Mouse (Mus musculus) cerebellum, adult 2 months (tissue): ENCODE measurements around the gene Foxp1. TPM values are rescaled to one million over a fixed set of nuclear protein-coding genes. Genes with fewer than 3 reads are reported as not detected.

Source experiments
- DNase-seq, 2 experiments: peaks; one replicate each; pipeline ENCODE4 v3.0.0; 2021
- H3K27ac ChIP-seq: fragments of 200-500 bp; 2 replicates; pipeline ENCODE4 v1.5.1; 2012; ENCODE audit warnings: low read length, control low read depth, inconsistent platforms; ENCODE audit not compliant: insufficient read depth
- H3K27me3 ChIP-seq: fragments of 200-500 bp; 2 replicates; pipeline ENCODE4 v1.6.1; 2012; ENCODE audit warnings: inconsistent platforms, mild to moderate bottlenecking, low read length, moderate library complexity; ENCODE audit not compliant: control insufficient read depth, insufficient read depth
- H3K4me1 ChIP-seq: fragments of 200-500 bp; 2 replicates; pipeline ENCODE4 v1.6.1; 2011; ENCODE audit warnings: low read length; ENCODE audit not compliant: control insufficient read depth, insufficient read depth
- H3K4me3 ChIP-seq: fragments of 200-500 bp; replicated peaks from 2 replicates; pipeline ENCODE3; 2011; ENCODE audit warnings: mild to moderate bottlenecking, low read depth, low read length, control low read depth; ENCODE audit not compliant: insufficient read depth
- CTCF ChIP-seq: fragments of 200-500 bp; IDR thresholded peaks from 2 replicates; pipeline ENCODE4 v1.5.1; 2011; ENCODE audit warnings: low read depth, mild to moderate bottlenecking, control low read depth, low read length, moderate library complexity, borderline replicate concordance; ENCODE audit not compliant: insufficient read depth
- POLR2A ChIP-seq: fragments of 200-500 bp; IDR thresholded peaks from 2 replicates; pipeline ENCODE4 v1.6.1; 2011; ENCODE audit warnings: low read length, control low read depth, borderline replicate concordance; ENCODE audit not compliant: insufficient read depth
- WGBS: fragments of 180-500 bp; shearing (Covaris S2); methylation state at CpG from one replicate; pipeline ENCODE4 v1.1.7; 2018; 5-methylcytosine and 5-hydroxymethylcytosine counted together
- polyA plus RNA-seq: library from polyadenylated mRNA; depleted of rRNA; stranded (reverse); fragments of >200 nt; gene quantifications from 2 replicates; pipeline ENCODE4 v1.2.3, GENCODE M21; 2012

The Foxp1 gene
- polyA plus RNA-seq, 1 experiment: 21.0 TPM

DNA sequence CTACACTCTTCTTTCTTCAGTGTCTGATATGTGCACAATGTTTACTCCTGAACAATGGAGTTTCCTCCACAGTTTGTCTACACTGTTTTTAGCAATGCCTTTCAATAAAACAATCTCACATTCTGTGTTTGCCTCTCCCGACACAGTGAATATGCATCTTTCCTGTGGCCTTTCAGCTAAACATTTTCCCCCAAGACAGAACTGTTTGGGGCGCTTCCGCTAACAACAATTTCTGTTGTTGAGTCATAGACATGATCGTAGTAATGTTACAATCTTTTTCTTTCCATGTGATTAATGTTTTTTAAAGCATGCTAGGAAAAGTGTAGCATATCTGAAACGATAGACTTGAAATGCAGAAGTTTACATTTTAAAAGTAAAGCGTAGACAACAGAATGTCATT lies 194.4 kb downstream of the Foxp1 start:
- 94% methylated on average over 6 of the region's 6 CpGs for WGBS
- Histone ChIP-seq H3K4me3 (no peak overlapping the region), H3K27me3 (no peaks in the 10 kb centered on the region), H3K4me1 (peaks cover 3% of the 10 kb centered on the region), H3K27ac (no peak overlapping the region)
- DNase-seq: no peak
- TF ChIP-seq CTCF: no peak

DNA sequence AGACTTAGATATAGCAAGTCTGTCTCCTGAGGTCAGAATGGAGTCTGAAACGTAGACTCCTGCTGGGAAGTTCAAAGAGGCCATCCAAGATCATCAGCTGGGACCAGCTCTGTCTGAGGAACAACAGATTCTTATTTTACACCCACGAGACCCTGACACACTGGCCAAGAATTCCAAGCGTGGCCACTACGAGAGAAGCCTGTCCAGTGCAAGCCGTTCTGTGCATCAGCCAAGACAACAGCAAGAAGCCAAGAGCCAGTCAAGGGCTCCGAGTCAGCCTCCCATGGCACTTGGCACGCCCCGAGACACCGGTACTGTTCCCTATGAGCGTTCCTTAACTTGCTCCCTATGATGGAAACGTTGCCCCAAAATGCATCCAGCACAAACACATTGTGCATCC lies 194.8 kb downstream of the Foxp1 start:
- peaks cover 3% of the 10 kb centered on the region for H3K4me1 ChIP-seq
- H3K27me3 ChIP-seq: no peaks in the 10 kb centered on the region
- peak in 1 of 2 experiments; percentile 22 for DNase-seq
- H3K27ac ChIP-seq: no peak overlapping the region
- no peak overlapping the region for H3K4me3 ChIP-seq
- no peak for TF ChIP-seq POLR2A
- TF ChIP-seq CTCF: no peak
- 18% methylated on average over 11 of the region's 11 CpGs for WGBS

DNA sequence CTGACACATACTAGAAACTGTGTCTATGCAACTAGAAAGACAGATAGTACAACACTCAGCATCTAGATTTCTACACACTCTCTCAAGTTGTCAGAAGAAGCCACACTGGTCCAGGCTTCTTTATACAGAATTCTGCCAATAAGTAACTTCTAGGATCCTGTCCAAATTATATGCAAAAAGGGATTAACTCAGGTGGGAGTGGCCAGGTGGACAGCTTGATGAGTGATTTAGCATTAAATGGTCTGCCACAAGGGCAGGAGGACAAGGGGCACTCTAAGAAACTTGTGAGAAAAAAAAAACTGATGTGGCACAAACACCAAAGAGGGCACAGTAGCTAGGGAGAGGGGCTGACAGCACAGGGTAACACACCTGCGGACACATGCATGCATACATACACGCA lies 196.6 kb downstream of the Foxp1 start:
- Histone ChIP-seq H3K4me3 (no peak overlapping the region), H3K27me3 (no peaks in the 10 kb centered on the region), H3K27ac (no peak overlapping the region), H3K4me1 (peaks cover 3% of the 10 kb centered on the region)
- 97% methylated on average over 2 of the region's 2 CpGs for WGBS
- DNase-seq: no peak
- TF ChIP-seq CTCF (no peak), POLR2A (no peak)

DNA sequence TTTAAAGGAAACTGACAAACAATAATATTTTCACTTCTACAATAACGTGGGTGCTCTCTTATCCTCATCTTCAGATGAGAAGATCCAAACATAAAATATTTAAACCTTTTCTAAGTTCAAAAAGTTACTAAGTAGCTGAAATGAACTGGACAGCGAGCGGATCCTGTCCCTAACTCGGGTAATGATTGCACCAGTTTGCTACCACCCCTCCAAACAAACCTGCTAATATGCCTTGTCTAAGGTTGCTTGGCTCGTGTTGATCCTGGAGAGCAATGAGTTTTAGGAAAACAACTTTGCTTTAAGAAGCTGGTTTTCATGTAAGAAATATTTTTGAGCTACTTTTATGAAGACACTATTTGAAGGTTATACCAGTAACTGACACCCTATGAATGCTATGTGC lies 197.1 kb downstream of the Foxp1 start:
- no peaks in the 10 kb centered on the region for H3K27me3 ChIP-seq
- DNase-seq: no peak
- no peak overlapping the region for H3K4me3 ChIP-seq
- H3K27ac ChIP-seq: no peak overlapping the region
- 95% methylated on average over 5 of the region's 5 CpGs for WGBS
- no peak for TF ChIP-seq CTCF
- TF ChIP-seq POLR2A: no peak
- peaks cover 3% of the 10 kb centered on the region for H3K4me1 ChIP-seq

DNA sequence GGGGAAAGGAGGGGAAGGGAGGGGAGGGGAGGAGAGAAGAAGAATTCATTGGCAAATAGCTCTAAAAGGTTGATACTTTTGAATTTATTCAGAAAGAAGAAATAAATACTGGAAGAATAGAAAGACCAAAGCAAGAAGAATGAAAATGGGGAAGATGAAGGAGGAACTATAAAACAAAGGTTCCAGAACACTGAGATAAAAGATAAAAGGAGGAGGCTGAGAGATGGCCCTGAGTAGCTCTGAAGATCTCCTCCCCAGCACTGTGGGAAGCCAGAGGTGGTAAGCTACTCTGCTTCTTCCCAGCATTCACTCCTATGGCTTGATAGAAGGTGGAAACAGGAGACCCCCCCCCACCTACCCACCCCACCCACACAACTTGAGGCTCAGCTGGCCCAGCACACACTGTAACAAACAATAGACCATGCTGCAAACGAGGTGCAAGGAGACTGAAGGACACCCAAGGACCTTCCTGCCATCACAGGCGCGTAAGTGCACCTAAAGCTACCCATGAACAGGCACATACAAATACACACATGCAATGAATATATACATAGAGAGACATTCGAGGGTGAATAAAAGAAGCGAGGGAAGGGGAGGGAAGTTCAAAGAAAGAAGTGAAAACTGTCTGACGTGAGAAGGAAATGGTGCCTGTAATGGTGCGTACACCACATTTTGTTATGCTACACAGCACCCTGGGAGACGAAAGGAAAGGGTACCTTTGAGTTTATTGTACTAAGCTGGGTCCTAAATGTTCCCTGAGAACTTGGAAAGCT lies 200.2 kb downstream of the Foxp1 start:
- TF ChIP-seq CTCF: no peak
- no peak for TF ChIP-seq POLR2A
- Histone ChIP-seq H3K27me3 (no peaks in the 10 kb centered on the region), H3K4me1 (peaks cover under 1% of the 10 kb centered on the region; the same call in 1 of the 2 replicates), H3K27ac (no peak overlapping the region), H3K4me3 (no peak overlapping the region)
- DNase-seq: no peak
- 88% methylated on average over 8 of the region's 8 CpGs for WGBS

DNA sequence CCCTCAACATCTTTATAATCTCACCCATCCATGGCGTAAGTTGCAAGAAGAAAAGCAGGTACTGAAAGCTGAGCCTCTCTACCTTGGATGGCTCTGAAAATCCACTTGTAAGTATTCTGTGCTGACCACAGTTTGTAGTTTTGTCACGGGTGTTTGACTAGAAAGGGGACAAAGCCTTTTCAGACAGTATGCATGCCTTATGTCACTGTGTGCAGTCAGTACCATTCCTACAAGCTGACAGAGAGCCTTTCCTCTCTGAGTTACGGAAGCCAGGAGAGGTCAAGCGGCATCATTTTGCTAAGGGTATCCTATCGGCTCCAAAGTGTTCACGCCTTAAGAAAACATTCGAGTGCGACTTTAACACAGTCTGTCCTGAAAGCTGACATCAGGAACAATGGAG lies 202.1 kb downstream of the Foxp1 start:
- TF ChIP-seq POLR2A (no peak), CTCF (no peak)
- H3K4me3 ChIP-seq: no peak overlapping the region
- 84% methylated on average over 8 of the region's 8 CpGs for WGBS
- DNase-seq: no peak
- peaks cover 2% of the 10 kb centered on the region; the same call in 1 of the 2 replicates for H3K4me1 ChIP-seq
- H3K27ac ChIP-seq: no peak overlapping the region
- H3K27me3 ChIP-seq: no peaks in the 10 kb centered on the region

DNA sequence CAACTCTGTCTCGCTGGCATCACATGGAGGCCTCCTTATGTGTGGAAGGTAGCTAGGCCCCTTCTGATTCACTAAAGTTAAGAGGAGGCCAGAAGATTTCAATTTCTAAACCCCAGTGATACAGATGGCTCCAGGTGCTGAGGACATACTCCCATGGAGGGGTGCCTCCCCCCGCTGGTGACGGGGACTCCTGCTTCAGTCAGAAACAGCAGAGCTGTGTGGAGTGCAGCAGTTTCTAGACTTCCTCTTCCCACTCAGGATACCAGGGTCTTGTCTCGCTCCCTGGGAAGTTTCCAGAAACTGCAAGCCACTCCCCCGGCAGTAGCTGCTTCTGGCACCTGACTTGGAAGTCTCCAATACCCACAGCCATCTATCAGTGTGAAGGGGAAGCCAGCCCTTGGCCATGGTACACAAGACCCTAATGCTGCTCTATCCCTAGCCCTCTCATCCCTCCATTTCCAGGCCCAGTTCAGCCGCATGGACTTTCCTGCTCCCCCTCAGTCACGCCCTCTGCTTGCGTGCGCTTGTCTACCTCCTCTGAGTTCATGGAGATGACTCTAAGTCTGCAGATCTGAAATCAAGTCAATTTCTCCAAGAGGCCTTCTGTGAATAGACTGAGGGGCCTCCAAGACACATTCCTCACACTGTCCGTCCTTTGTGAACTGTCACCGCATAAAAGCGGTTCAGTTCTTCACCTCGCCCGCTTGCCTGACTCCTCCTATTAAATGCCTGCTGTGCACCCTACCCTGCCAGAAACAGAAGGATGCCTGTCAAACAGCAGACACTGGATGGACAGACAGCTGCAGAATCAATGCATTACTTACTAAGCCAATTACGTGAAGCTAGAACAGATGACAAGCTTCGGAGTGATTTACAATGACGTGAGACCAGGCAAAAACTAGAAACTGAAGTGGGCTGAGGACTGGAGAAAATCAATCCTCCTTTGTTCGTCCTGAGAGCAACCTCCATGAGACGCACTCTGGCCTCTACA lies 202.8 kb downstream of the Foxp1 start:
- 66% methylated on average over 19 of the region's 19 CpGs for WGBS
- Histone ChIP-seq H3K27ac (no peak overlapping the region), H3K4me1 (peaks cover 2% of the 10 kb centered on the region; the same call in 1 of the 2 replicates), H3K4me3 (no peak overlapping the region), H3K27me3 (no peaks in the 10 kb centered on the region)
- TF ChIP-seq POLR2A (no peak), CTCF (no peak)
- DNase-seq: no peak
